In genomic region chr6:115997726-115998311, GRCm38 (mm10) we compare ENCODE assay signal across 12 mouse cellular contexts. TPM values are rescaled to one million over a fixed set of nuclear protein-coding genes. Genes with fewer than 3 reads are reported as not detected.
A peak's percentile ranks its signal among the peaks of the same experiment; 100 is the strongest.
DNase-seq lines count a peak whose midpoint lies in the region; ATAC-seq and TF ChIP-seq lines count a peak whose summit lies in the region.
"Had no signal": no experiment of that assay in that cellular context is flagged by ENCODE, and none has a peak within 500 bp of the region (broad histone marks: within the 10 kb centered on the region; RNA-seq: fewer than 3 reads in every experiment).

No protein-coding gene starts in this region.

- no peaks in the 10 kb centered on the region for H3K9me3 ChIP-seq in lung, embryonic 14.5 days (ENCODE audit: low read depth, low read length)
- peaks cover 8% of the 10 kb centered on the region; the same call in 1 of the 2 replicates for H3K9me3 ChIP-seq in heart, embryonic 15.5 days (replicated peaks)
- H3K9me3 ChIP-seq in liver, embryonic 11.5 days (ENCODE audit: control insufficient read depth, low read length): no peaks in the 10 kb centered on the region
- H3K9me3 ChIP-seq: midbrain, embryonic 12.5 days had no signal

- H3K9ac ChIP-seq in lung, embryonic 14.5 days: no peak overlapping the region
- H3K9ac ChIP-seq in heart, embryonic 15.5 days: no peak overlapping the region
- no peak overlapping the region for H3K9ac ChIP-seq in liver, embryonic 11.5 days (ENCODE audit: low read depth, low read length)
- H3K9ac ChIP-seq: midbrain, embryonic 12.5 days had no signal

- peak overlapping the region; percentile 94 for H3K27ac ChIP-seq in lung, embryonic 14.5 days (ENCODE audit: low read depth)
- H3K27ac ChIP-seq in heart, embryonic 15.5 days: peak overlapping the region; percentile 86
- H3K27ac ChIP-seq in liver, embryonic 11.5 days (ENCODE audit: low read depth, low read length): peak overlapping the region; percentile 8; the same call in 1 of the 2 replicates
- H3K27ac ChIP-seq: midbrain, embryonic 12.5 days had no signal

- WGBS in lung, embryonic 14.5 days: 18% methylated on average over 3 of the region's 3 CpGs
- WGBS in lung, adult 2 months: 37% methylated on average over 3 of the region's 3 CpGs
- WGBS in heart, embryonic 15.5 days: 40% methylated on average over 3 of the region's 3 CpGs
- 30% methylated on average over 3 of the region's 3 CpGs for WGBS in liver, embryonic 11.5 days

- ATAC-seq in lung, embryonic 14.5 days (ENCODE audit: insufficient read depth): no peak
- ATAC-seq in heart, embryonic 15.5 days (replicated peaks; ENCODE audit: insufficient number of reproducible peaks, insufficient read depth, low FRiP score, low read depth): 0 out of 2 replicates have a peak, but pooled peaks have one; percentile 19
- no peak for ATAC-seq in liver, embryonic 11.5 days (replicated peaks; ENCODE audit: low FRiP score)
- ATAC-seq: inflammation-experienced regulatory T-cells, adult 6 months had no signal

- no peak overlapping the region for H3K4me2 ChIP-seq in lung, embryonic 14.5 days
- H3K4me2 ChIP-seq in heart, embryonic 15.5 days: 0 out of 2 replicates have a peak overlapping the region, but pooled peaks have one; percentile 23
- no peak overlapping the region for H3K4me2 ChIP-seq in liver, embryonic 11.5 days
- H3K4me2 ChIP-seq: midbrain, embryonic 12.5 days had no signal

- TF ChIP-seq CTCF in lung, embryonic 14.5 days (IDR thresholded peaks at IDR 0.05; ENCODE audit: low read depth): no peak; the same call in 1 of the 2 replicates
- no peak for TF ChIP-seq CTCF in lung, adult 2 months (IDR thresholded peaks at IDR 0.05; ENCODE audit: insufficient read depth, low read length)

- no peak for TF ChIP-seq POLR2A in lung, adult 2 months (IDR thresholded peaks at IDR 0.05; ENCODE audit: borderline replicate concordance, extremely low read depth, low read depth, low read length)

- peaks cover 21% of the 10 kb centered on the region for H3K4me1 ChIP-seq in lung, embryonic 14.5 days (ENCODE audit: insufficient read depth)
- peaks cover 17% of the 10 kb centered on the region for H3K4me1 ChIP-seq in lung, adult 2 months (ENCODE audit: control insufficient read depth, insufficient read depth, low read length)
- peaks cover 64% of the 10 kb centered on the region for H3K4me1 ChIP-seq in heart, embryonic 15.5 days (replicated peaks)
- peaks cover 44% of the 10 kb centered on the region for H3K4me1 ChIP-seq in liver, embryonic 11.5 days (replicated peaks; ENCODE audit: control insufficient read depth, insufficient read depth, low read length)

- peaks cover 17% of the 10 kb centered on the region for H3K27me3 ChIP-seq in lung, embryonic 14.5 days (ENCODE audit: insufficient read depth, low read length)
- peaks cover 23% of the 10 kb centered on the region for H3K27me3 ChIP-seq in heart, embryonic 15.5 days
- H3K27me3 ChIP-seq in liver, embryonic 11.5 days (replicated peaks; ENCODE audit: control insufficient read depth, insufficient read depth, low read length): peaks cover 18% of the 10 kb centered on the region

- no peak overlapping the region for H3K4me3 ChIP-seq in lung, embryonic 14.5 days (ENCODE audit: low read depth, low read length)
- no peak overlapping the region for H3K4me3 ChIP-seq in lung, adult 2 months (replicated peaks; ENCODE audit: extremely low read depth, low read depth, low read length)
- H3K4me3 ChIP-seq in heart, embryonic 15.5 days: no peak overlapping the region
- no peak overlapping the region for H3K4me3 ChIP-seq in liver, embryonic 11.5 days (ENCODE audit: low read depth, low read length)
- H3K4me3 ChIP-seq: midbrain, embryonic 12.5 days had no signal

- peak; percentile 94 for DNase-seq in heart, adult 11 months
- no peak for DNase-seq in heart, postnatal 25 days (ENCODE audit: low spot score)
- peak; percentile 55 for DNase-seq in lung, embryonic 14.5 days
- no peak for DNase-seq in lung, adult 2 months
- no peak for DNase-seq in liver, embryonic 11.5 days (ENCODE audit: low spot score)
- DNase-seq in spleen, postnatal 10 days (ENCODE audit: low spot score in 2 of 2): no peak
- DNase-seq in spleen, adult 18-20 months: no peak

- intact Hi-C loops in heart, postnatal 25 days (cut with DNase I): no loop called here

- H3K36me3 ChIP-seq in lung, embryonic 14.5 days (ENCODE audit: insufficient read depth): no peaks in the 10 kb centered on the region
- no peaks in the 10 kb centered on the region for H3K36me3 ChIP-seq in heart, embryonic 15.5 days
- no peaks in the 10 kb centered on the region for H3K36me3 ChIP-seq in liver, embryonic 11.5 days (ENCODE audit: control insufficient read depth, insufficient read depth, low read length)
- H3K36me3 ChIP-seq: midbrain, embryonic 12.5 days had no signal

RNA-seq across cellular contexts. Expression of gene Plxnd1, which starts 3.0 kb away (rescaled TPM):
- 10 to 100 TPM; 79.7 to 91.8 TPM for total RNA-seq in heart, postnatal 25 days (2021)
- polyA plus RNA-seq in lung, embryonic 14.5 days (2014; fragmentation: Nextera tagmentation; extraction: Ambion mirVana): 81.9 and 84.2 TPM in 2 replicates
- 146 and 185 TPM in 2 replicates for polyA plus RNA-seq in lung, adult 2 months (2012; rRNA removed)
- 38.6 and 53.4 TPM in 2 replicates for polyA plus RNA-seq in heart, embryonic 15.5 days (2015; fragmentation: Nextera tagmentation; extraction: Ambion mirVana)
- 25.6 and 27.8 TPM in 2 replicates for polyA plus RNA-seq in liver, embryonic 11.5 days (2014; fragmentation: Nextera tagmentation; extraction: Ambion mirVana)

RNA-seq across cellular contexts. Expression of gene H1foo, which starts 53.1 kb away (rescaled TPM):
- not detected for total RNA-seq in heart, postnatal 25 days (2021)
- not detected in 2 replicates for polyA plus RNA-seq in lung, embryonic 14.5 days (2014; fragmentation: Nextera tagmentation; extraction: Ambion mirVana)
- polyA plus RNA-seq in lung, adult 2 months (2012; rRNA removed): not detected in 2 replicates
- not detected in 2 replicates for polyA plus RNA-seq in heart, embryonic 15.5 days (2015; fragmentation: Nextera tagmentation; extraction: Ambion mirVana)
- polyA plus RNA-seq in liver, embryonic 11.5 days (2014; fragmentation: Nextera tagmentation; extraction: Ambion mirVana): not detected in 2 replicates
- total RNA-seq: adrenal gland, adult 18-20 months; left cerebral cortex, postnatal 25 days had no signal
- polyA plus RNA-seq: inflammation-experienced regulatory T-cells, adult 6 months; midbrain, embryonic 12.5 days had no signal

Comparison
In these comparisons a context has a peak if more than half of its experiments do, and no peak if none do; other contexts are left out.
1. DNase-seq: peak in heart, adult 11 months (single experiment) and lung, embryonic 14.5 days (single experiment); none in heart, postnatal 25 days (single experiment), lung, adult 2 months (single experiment), liver, embryonic 11.5 days (single experiment), spleen, postnatal 10 days (0 of 2) and spleen, adult 18-20 months (0 of 2).
2. H3K27ac ChIP-seq: peak in every context shown above with its lines; median percentile 94 in lung, embryonic 14.5 days; 86 in heart, embryonic 15.5 days; 8 in liver, embryonic 11.5 days.